Mouse (Mus musculus) cerebellum, postnatal 4 days (tissue): ENCODE measurements around the gene Onecut1.

Source experiments
- DNase-seq, 2 experiments: peaks; one replicate each; pipeline ENCODE4 v3.0.0; 2022; ENCODE audit warnings: low spot score in 2 of 2, mixed read lengths in 1 of 2

The Onecut1 gene

GRCm38 (mm10) chr9:74860461-74860860 lies 1.3 kb upstream of the Onecut1 start:
- no peak for DNase-seq

- peak in 1 of 2 experiments; percentile 13 for DNase-seq
Observed at GRCm38 (mm10) chr9:74862096-74862780, 517 bp downstream of the Onecut1 start.

GRCm38 (mm10) chr9:74862783-74863654 lies 1.3 kb downstream of the Onecut1 start:
- no peak for DNase-seq

GRCm38 (mm10) chr9:74863655-74864443 lies 2.1 kb downstream of the Onecut1 start:
- DNase-seq, result peak in 1 of 2 experiments; percentile 7

- DNase-seq, result no peak
Observed at GRCm38 (mm10) chr9:74864471-74864870, 2.8 kb downstream of the Onecut1 start.

GRCm38 (mm10) chr9:74866596-74867313 lies 5.0 kb downstream of the Onecut1 start:
- DNase-seq, result no peak

GRCm38 (mm10) chr9:74867641-74868205 lies 6.0 kb downstream of the Onecut1 start:
- peak; percentile 46 to 69 for DNase-seq

GRCm38 (mm10) chr9:74868336-74868950 lies 6.7 kb downstream of the Onecut1 start:
- peak in 1 of 2 experiments; percentile 17 for DNase-seq

GRCm38 (mm10) chr9:74870960-74871688 lies 9.4 kb downstream of the Onecut1 start:
- peak; percentile 57 to 86 for DNase-seq

- no peak for DNase-seq
Observed at GRCm38 (mm10) chr9:74876328-74876727, 14.6 kb downstream of the Onecut1 start.

GRCm38 (mm10) chr9:74877709-74878108 lies 16.0 kb downstream of the Onecut1 start:
- DNase-seq, result no peak

- DNase-seq, result no peak
Observed at GRCm38 (mm10) chr9:74887866-74888265, 26.1 kb downstream of the Onecut1 start.

GRCm38 (mm10) chr9:74896742-74897141 lies 35.0 kb downstream of the Onecut1 start:
- DNase-seq, result no peak

- DNase-seq, result no peak
Observed at GRCm38 (mm10) chr9:74897375-74897982, 35.8 kb downstream of the Onecut1 start.

- no peak for DNase-seq
Observed at GRCm38 (mm10) chr9:74900141-74900540, 38.4 kb downstream of the Onecut1 start.

- DNase-seq, result peak; percentile 41 to 74
Observed at GRCm38 (mm10) chr9:74904866-74905508, 43.3 kb downstream of the Onecut1 start.

- no peak for DNase-seq
Observed at GRCm38 (mm10) chr9:74906951-74907350, 45.2 kb downstream of the Onecut1 start.

GRCm38 (mm10) chr9:74909245-74909644 lies 47.5 kb downstream of the Onecut1 start:
- DNase-seq, result no peak

GRCm38 (mm10) chr9:74910226-74910759 lies 48.6 kb downstream of the Onecut1 start:
- no peak for DNase-seq
